Mouse (Mus musculus): ENCODE measurements around the gene Map2. TPM values are rescaled to one million over a fixed set of nuclear protein-coding genes. Genes with fewer than 3 reads are reported as not detected.

Gene Map2
- 357 and 388 TPM in 2 replicates for polyA plus RNA-seq (2016; fragmentation: Nextera tagmentation; extraction: Ambion mirVana)

DNA sequence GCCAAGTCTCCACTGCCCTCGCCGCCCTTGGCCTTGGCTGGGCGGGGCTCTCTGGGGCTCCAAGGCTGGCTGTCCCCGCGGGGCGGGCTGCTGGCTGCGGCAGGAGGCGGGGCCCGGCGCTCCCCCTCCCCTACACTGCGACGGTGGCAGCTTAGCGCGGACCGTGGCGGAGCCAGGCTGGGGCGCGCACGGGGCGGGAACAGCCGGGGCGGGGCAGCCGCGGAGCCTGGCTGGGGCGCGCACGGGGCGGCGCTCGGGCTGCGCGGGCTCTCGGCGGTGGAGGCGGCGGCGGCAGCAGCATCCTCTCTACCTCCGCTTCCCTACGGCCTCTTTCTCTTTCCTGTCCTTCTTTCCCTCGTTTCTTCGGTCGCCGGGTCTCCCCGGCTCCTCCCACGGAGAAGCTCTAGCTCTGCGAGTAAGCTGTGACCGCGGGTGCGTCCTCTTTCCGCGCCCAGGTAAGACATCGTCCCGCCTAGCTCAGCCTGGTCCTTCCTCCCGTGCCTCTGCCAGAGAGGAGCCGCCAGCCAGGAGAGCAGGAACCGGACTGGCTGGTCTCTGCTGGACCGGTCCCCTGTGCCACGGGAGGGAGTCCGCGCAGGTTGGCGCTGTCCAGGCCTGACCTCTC is at the start of gene Map2:
Gene Map2 (plus strand): TSS at position 233 of the 625 bp plus-strand sequence.
- peaks cover 20% of the 10 kb centered on the region for H3K4me1 ChIP-seq
- peak within 1 kb of the TSS; percentile 88 for H3K27ac ChIP-seq (replicated peaks)
- peak within 1 kb of the TSS; percentile 69 for H3K4me2 ChIP-seq (replicated peaks)
- no peaks in the 10 kb centered on the region for H3K27me3 ChIP-seq
- WGBS: 0% methylated on average over 36 of the region's 61 CpGs
- peak within 1 kb of the TSS; percentile 84 for H3K4me3 ChIP-seq
- peak; percentile 98 for ATAC-seq (ENCODE audit: low FRiP score, low read depth)
- H3K36me3 ChIP-seq: no peaks in the 10 kb centered on the region
- peak within 1 kb of the TSS; percentile 81 for H3K9ac ChIP-seq (replicated peaks)
- no peaks in the 10 kb centered on the region for H3K9me3 ChIP-seq

- H3K27me3 ChIP-seq: no peaks in the 10 kb centered on the region
- H3K4me2 ChIP-seq (replicated peaks): no peak overlapping the region
- no peak overlapping the region for H3K9ac ChIP-seq (replicated peaks)
- no peak for ATAC-seq (ENCODE audit: low FRiP score, low read depth)
- H3K27ac ChIP-seq (replicated peaks): no peak overlapping the region
- no peak overlapping the region for H3K4me3 ChIP-seq
- no peaks in the 10 kb centered on the region for H3K4me1 ChIP-seq
- H3K36me3 ChIP-seq: no peaks in the 10 kb centered on the region
- H3K9me3 ChIP-seq: no peaks in the 10 kb centered on the region
Measured at GRCm38 (mm10) chr1:66133014-66133413, 42.1 kb upstream of the Map2 start.

- Histone ChIP-seq H3K4me1 (no peaks in the 10 kb centered on the region), H3K9ac (replicated peaks) (no peak overlapping the region), H3K36me3 (no peaks in the 10 kb centered on the region), H3K27ac (replicated peaks) (no peak overlapping the region), H3K27me3 (no peaks in the 10 kb centered on the region), H3K9me3 (no peaks in the 10 kb centered on the region), H3K4me3 (no peak overlapping the region), H3K4me2 (replicated peaks) (no peak overlapping the region)
- no peak for ATAC-seq (ENCODE audit: low FRiP score, low read depth)
Measured at GRCm38 (mm10) chr1:66135324-66135723, 39.7 kb upstream of the Map2 start.

DNA sequence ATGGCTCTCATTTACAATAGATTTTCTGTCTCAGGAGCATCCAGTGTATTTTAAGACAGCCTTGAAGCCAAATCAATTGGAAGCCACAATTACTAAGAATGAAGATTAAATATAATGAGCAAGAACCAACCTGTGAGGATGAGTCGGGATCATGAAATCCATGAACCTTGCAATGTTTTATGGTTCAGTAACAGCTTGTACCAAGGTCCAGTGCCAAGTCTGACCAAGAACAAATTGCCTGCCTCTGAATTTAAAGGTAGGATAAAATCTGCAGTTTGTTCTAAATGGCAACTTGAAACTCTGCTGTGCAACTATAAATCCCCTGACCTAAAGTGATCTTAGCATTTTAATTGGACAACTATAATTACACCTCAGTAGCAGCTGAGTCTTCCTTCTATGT is 34.4 kb upstream of the Map2 start:
- Histone ChIP-seq H3K4me1 (no peaks in the 10 kb centered on the region), H3K27ac (replicated peaks) (no peak overlapping the region), H3K27me3 (no peaks in the 10 kb centered on the region), H3K9ac (replicated peaks) (no peak overlapping the region), H3K4me2 (replicated peaks) (no peak overlapping the region), H3K9me3 (no peaks in the 10 kb centered on the region), H3K36me3 (no peaks in the 10 kb centered on the region), H3K4me3 (no peak overlapping the region)
- 92% methylated on average over 1 of the region's 1 CpGs for WGBS
- ATAC-seq (ENCODE audit: low FRiP score, low read depth): no peak

DNA sequence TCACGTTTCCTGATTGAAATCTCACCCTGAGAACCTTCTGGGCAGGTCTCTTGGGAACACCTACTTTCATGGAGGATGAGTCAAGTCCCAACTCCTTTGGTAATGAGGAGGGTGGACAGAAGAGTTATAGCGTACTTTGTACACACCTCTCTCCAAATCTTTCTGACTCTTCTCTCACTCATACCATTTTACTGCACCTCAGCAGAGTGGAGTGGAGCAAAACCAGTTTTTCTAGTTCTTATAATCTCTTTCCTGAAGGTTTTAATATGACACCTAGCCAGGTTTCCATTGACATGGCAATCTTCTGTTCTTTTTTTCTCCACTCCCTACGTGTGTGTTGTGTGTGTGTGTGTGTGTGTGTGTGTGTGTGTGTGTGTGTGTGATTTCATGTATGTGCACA is 29.9 kb upstream of the Map2 start:
- no peak overlapping the region for H3K9ac ChIP-seq (replicated peaks)
- H3K4me1 ChIP-seq: 0 out of 2 replicates have a peak, but pooled peaks cover 6% of the 10 kb centered on the region
- no peak overlapping the region for H3K4me3 ChIP-seq
- no peak overlapping the region for H3K4me2 ChIP-seq (replicated peaks)
- ATAC-seq (ENCODE audit: low FRiP score, low read depth): no peak
- WGBS: 87% methylated on average over 3 of the region's 3 CpGs
- H3K9me3 ChIP-seq: no peaks in the 10 kb centered on the region
- no peaks in the 10 kb centered on the region for H3K27me3 ChIP-seq
- H3K36me3 ChIP-seq: no peaks in the 10 kb centered on the region
- H3K27ac ChIP-seq (replicated peaks): no peak overlapping the region

- Histone ChIP-seq H3K4me1 (0 out of 2 replicates have a peak, but pooled peaks cover 6% of the 10 kb centered on the region), H3K9ac (replicated peaks) (no peak overlapping the region), H3K27me3 (no peaks in the 10 kb centered on the region), H3K27ac (replicated peaks) (no peak overlapping the region; the same call in 1 of the 2 replicates), H3K4me2 (replicated peaks) (no peak overlapping the region), H3K36me3 (no peaks in the 10 kb centered on the region), H3K9me3 (no peaks in the 10 kb centered on the region), H3K4me3 (no peak overlapping the region)
- no peak for ATAC-seq (ENCODE audit: low FRiP score, low read depth)
- WGBS: 26% methylated on average over 2 of the region's 2 CpGs
Measured at GRCm38 (mm10) chr1:66148825-66149514, 26.1 kb upstream of the Map2 start.

DNA sequence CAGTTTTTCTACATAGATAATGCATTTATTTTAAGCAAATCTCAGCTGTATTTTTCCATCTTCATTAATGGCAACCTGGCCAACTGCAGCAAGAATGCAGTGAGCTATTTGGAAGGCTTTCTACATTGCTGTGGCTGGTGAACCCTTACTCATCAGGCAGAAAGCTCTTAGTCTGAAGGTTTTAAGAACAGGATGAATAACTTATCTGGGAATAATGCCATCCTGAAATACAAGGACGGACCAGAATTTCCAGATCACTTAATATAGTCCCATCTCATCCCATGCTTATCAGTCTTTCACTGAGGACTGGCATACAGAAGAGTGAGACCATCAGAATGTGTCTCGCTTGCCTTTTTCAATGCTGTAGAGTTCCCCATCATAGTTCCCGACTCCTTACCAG is 24.3 kb upstream of the Map2 start:
- H3K9me3 ChIP-seq: no peaks in the 10 kb centered on the region
- no peaks in the 10 kb centered on the region for H3K36me3 ChIP-seq
- H3K27ac ChIP-seq (replicated peaks): no peak overlapping the region
- H3K4me1 ChIP-seq: 0 out of 2 replicates have a peak, but pooled peaks cover 6% of the 10 kb centered on the region
- no peak overlapping the region for H3K4me2 ChIP-seq (replicated peaks)
- H3K9ac ChIP-seq (replicated peaks): no peak overlapping the region
- no peak for ATAC-seq (ENCODE audit: low FRiP score, low read depth)
- no peak overlapping the region for H3K4me3 ChIP-seq
- WGBS: 89% methylated on average over 3 of the region's 3 CpGs
- H3K27me3 ChIP-seq: no peaks in the 10 kb centered on the region

- WGBS: 89% methylated on average over 2 of the region's 2 CpGs
- H3K27ac ChIP-seq (replicated peaks): no peak overlapping the region
- no peaks in the 10 kb centered on the region for H3K9me3 ChIP-seq
- H3K9ac ChIP-seq (replicated peaks): no peak overlapping the region
- no peak for ATAC-seq (ENCODE audit: low FRiP score, low read depth)
- H3K4me3 ChIP-seq: no peak overlapping the region
- H3K36me3 ChIP-seq: no peaks in the 10 kb centered on the region
- H3K4me1 ChIP-seq: no peaks in the 10 kb centered on the region
- no peak overlapping the region for H3K4me2 ChIP-seq (replicated peaks)
- no peaks in the 10 kb centered on the region for H3K27me3 ChIP-seq
Measured at GRCm38 (mm10) chr1:66157135-66157534, 17.9 kb upstream of the Map2 start.

GRCm38 (mm10) chr1:66157589-66157988 is 17.5 kb upstream of the Map2 start:
- H3K4me2 ChIP-seq (replicated peaks): no peak overlapping the region
- no peak overlapping the region for H3K4me3 ChIP-seq
- H3K27ac ChIP-seq (replicated peaks): no peak overlapping the region
- H3K27me3 ChIP-seq: no peaks in the 10 kb centered on the region
- no peaks in the 10 kb centered on the region for H3K36me3 ChIP-seq
- no peak overlapping the region for H3K9ac ChIP-seq (replicated peaks)
- no peaks in the 10 kb centered on the region for H3K4me1 ChIP-seq
- no peak for ATAC-seq (ENCODE audit: low FRiP score, low read depth)
- no peaks in the 10 kb centered on the region for H3K9me3 ChIP-seq

- H3K9ac ChIP-seq (replicated peaks): no peak overlapping the region
- no peaks in the 10 kb centered on the region for H3K36me3 ChIP-seq
- 68% methylated on average over 2 of the region's 2 CpGs for WGBS
- H3K9me3 ChIP-seq: no peaks in the 10 kb centered on the region
- H3K4me1 ChIP-seq: no peaks in the 10 kb centered on the region
- no peak for ATAC-seq (ENCODE audit: low FRiP score, low read depth)
- H3K4me2 ChIP-seq (replicated peaks): no peak overlapping the region
- no peak overlapping the region for H3K4me3 ChIP-seq
- no peaks in the 10 kb centered on the region for H3K27me3 ChIP-seq
- H3K27ac ChIP-seq (replicated peaks): no peak overlapping the region
Measured at GRCm38 (mm10) chr1:66164648-66165047, 10.4 kb upstream of the Map2 start.

GRCm38 (mm10) chr1:66168722-66169121 is 6.4 kb upstream of the Map2 start:
- 76% methylated on average over 5 of the region's 5 CpGs for WGBS
- Histone ChIP-seq H3K27ac (replicated peaks) (no peak overlapping the region), H3K9ac (replicated peaks) (no peak overlapping the region), H3K27me3 (no peaks in the 10 kb centered on the region), H3K9me3 (no peaks in the 10 kb centered on the region), H3K36me3 (no peaks in the 10 kb centered on the region), H3K4me2 (replicated peaks) (no peak overlapping the region), H3K4me3 (no peak overlapping the region), H3K4me1 (0 out of 2 replicates have a peak, but pooled peaks cover 3% of the 10 kb centered on the region)
- no peak for ATAC-seq (ENCODE audit: low FRiP score, low read depth)

DNA sequence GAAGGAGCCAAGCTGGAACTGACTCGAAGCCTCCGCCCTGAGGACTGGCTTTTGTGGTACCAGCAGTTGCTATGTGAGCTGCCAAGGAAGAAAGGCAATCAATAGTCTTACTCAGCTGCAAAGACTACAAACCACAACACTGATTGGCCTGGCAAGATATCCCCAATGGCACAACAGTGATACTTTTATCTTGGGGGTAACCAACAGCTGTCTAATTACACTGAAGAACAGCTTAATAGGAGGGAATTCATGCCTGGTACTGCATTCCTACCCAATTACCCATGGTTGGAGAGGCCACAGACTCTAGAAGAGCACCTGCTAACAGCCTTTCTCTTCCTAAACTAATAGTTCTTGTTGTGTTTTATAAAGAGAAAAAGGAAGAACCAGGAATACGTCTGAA is 2.9 kb upstream of the Map2 start:
- H3K27ac ChIP-seq (replicated peaks): no peak overlapping the region
- no peaks in the 10 kb centered on the region for H3K9me3 ChIP-seq
- WGBS: 70% methylated on average over 3 of the region's 3 CpGs
- H3K27me3 ChIP-seq: no peaks in the 10 kb centered on the region
- H3K4me1 ChIP-seq: 0 out of 2 replicates have a peak, but pooled peaks cover 5% of the 10 kb centered on the region
- H3K9ac ChIP-seq (replicated peaks): no peak overlapping the region
- H3K36me3 ChIP-seq: no peaks in the 10 kb centered on the region
- no peak overlapping the region for H3K4me3 ChIP-seq
- no peak overlapping the region for H3K4me2 ChIP-seq (replicated peaks)
- ATAC-seq (ENCODE audit: low FRiP score, low read depth): no peak
